Mouse (Mus musculus): ENCODE results near the gene Tpd52l1.

The Tpd52l1 gene

DNA sequence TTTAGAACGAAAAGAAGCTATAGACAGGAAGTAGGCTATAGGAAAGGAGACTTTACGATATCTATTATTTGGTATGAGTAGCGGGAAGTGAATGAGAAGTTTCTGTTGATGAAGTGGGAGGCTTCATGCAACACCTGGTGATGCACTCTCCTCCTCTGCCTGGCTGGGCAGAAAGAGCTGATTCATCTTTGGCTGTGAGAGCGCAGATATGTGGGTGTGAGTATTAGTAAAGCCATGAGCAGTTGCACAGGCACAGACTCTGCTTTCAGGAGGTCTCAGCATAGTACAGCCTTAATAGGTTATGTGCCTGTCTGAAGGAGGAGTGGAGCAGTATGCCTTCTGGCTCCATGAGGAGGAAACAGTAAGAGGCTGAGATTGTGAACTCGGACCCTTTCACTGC lies 109.3 kb downstream of the Tpd52l1 start:
- no peak for DNase-seq

DNA sequence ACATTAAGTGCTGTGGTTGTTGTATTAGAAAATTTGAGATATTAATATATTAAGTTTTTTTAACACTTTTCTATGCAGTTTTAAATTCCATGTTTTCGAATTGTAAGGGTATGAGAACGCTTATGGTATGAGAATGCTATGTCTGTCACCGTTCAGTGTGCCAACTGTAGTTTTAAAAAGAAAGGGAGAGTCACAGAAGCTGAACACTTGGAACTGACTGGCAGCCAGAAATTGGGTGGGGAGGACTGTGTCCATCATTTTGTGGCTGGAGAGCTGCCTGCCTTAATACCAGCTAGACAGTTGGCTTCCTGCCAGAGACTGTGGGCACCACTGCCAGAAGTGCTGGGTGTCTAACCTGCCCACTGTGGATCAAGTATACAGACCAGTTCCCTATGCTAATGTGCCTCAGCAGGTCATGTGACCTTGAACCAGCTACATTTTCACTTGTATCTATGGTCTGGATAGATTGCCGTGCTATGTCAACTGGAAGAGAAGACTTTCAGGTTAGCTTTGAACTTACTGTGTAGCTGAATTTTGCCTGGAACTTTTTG lies 114.5 kb downstream of the Tpd52l1 start:
- DNase-seq = peak in 1 of 2 experiments; percentile 22

DNA sequence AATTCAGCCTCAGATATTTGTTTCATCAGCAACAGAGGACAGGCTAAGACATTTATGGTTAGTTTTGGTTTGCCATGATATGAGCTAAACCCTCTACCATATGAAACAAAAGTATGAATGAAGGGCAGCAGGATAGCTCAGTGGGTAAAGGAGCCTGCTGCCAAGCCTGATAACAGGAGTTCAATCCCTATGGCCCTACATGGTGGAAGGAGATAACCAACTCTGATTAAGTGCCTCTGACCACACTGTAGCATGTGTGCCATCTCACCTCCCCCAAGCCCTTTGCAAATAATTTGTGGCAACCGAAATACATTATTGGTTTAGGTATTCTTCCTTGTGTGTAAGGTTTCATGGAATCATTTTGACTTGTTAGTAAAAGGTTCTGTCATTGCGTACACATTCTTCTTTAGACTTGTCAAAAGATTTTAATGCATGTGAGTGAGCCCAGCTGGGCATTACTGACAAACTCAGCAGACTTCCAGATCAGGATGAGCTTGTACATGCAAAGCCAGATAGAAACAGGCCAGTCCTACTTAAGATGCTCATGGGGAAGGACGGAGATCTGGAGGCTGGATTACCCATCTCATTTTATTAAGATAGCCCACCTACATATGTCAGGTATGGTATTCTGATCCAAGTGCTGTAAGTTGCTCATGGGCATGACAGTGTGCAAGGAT lies 115.3 kb downstream of the Tpd52l1 start:
- no peak for DNase-seq

DNA sequence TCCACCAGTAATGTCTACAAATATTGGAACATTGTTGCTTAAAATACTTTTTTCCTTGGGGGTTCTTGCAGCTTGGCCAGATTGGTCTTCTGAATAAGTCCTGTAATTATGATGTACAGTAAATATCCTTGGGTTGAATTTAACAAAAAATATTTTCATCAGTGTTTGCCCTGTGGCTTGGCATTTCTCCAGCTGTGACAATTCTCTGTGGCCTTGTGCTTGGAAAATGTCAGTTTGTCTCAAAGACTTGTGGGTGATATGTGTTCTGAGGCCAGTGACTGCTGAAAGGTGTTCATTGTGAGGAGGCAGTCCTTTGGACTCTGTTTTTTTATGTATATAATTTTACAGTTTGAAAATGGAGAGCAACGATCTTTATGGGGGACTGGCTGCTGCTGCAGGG lies 116.3 kb downstream of the Tpd52l1 start:
- DNase-seq = no peak

DNA sequence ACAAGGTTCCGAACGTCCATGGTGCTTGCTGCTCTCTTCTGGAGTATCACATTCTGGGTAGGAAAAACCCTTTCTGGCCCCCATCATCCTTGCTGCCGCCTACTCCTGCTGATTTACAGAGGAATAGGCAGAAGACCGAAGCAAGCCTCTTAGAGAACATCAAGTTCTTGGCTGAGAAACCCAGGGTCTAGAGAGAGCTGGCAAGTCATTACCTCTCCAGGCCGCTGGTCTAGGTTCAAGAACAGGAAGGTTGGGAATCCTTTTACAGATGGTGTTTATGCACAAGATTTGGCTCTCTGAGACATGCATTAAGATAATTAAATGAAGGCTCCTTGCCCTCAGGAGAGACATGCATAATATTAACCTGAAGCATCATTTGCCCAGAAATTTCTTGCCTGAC lies 127.3 kb downstream of the Tpd52l1 start:
- no peak for DNase-seq

DNA sequence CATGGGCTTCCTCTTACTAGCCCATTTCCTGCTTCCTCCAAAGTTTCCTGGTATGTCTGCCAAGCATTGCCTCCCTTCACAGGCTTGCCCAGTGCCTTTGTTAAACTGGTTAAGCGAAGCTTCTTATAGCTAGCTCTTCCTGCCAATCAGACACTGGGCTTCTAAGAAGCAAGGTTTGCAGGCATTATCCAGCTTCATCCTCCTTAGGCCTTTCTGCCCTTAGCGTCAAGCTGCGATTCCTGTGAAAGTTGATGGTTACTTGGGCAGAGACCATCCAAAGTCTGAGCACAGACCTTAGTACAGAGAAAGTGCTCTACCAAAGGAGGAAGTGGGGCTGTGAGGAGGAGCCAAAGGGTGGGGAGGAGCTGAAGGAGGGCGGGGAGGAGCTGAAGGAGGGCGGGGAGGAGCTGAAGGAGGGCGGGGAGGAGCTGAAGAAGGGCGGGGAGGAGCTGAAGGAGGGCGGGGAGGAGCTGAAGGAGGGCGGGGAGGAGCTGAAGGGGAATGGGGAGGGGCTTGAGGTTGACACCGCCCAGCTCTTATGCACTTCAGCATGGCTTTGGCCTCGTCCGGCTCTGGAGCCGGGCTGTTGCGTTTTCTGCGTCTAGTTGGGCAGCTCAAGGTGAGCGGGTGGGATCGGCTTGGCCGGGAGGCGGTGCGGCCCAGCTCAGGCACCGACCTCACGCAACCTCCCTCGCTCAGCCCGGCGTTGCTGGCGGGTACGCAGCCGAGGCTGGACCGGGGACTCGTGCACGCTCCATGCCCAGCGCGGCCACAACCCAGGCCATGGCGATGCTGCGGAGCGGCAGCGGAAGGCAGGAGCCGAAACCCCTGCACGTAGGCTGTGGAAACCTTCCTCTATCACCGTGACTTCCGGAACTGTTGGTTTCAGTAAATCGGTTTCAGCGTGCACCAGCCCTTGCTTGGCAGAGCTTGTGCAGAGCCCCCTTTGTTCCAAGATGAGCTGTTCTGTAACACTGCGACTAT lies 132.6 kb downstream of the Tpd52l1 start, which contains the start of gene Hddc2:
Gene Hddc2 (plus strand): TSS at position 519 of the 984 bp plus-strand sequence.
- DNase-seq = peak; percentile 82 to 83

DNA sequence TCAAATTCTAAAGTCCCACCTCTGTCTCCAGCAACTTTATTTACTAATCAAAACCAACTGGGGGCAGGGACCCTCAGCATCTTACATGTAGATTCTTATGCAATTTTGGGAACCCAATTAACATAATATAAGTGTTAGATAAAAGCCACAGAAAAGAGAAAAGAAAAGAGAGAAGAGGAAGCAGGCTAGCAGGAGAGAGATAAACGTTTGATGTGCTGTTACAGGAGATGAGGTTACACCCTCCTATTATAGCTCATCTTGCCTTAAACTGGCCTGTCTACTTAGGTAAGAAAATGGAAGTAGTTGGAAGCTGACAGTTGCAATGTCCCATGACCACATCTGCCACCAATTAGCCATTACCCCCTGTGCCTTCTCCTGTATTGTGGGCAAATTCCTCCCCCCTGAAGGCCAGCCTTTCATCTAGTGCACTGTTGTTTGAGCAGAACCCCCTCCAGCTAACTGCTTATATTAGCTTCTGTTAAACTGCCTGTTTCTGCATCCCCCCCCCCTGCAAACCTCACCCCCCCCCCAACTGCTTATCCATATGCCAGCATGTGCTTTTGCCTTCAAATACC lies 138.6 kb downstream of the Tpd52l1 start:
- no peak for DNase-seq

DNA sequence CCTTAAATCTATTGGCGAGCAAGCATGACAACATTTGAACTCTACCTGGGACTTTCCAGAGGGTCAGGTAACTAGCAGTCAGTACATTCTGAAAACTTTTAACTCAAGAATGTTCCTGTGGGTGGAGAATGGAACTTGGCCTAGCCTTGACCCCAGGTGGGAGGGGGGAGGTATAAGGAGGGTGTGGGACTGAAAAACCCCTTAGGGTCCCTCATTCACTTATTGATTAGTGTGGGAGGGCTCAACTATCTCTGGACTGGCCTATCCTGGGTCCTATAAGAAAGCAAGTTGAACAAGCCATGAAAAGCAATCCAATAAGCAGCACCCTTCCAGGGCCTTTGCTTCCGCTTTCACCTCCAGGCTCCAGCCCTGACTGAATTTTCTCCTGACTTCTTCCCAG lies 142.3 kb downstream of the Tpd52l1 start:
- no peak for DNase-seq

DNA sequence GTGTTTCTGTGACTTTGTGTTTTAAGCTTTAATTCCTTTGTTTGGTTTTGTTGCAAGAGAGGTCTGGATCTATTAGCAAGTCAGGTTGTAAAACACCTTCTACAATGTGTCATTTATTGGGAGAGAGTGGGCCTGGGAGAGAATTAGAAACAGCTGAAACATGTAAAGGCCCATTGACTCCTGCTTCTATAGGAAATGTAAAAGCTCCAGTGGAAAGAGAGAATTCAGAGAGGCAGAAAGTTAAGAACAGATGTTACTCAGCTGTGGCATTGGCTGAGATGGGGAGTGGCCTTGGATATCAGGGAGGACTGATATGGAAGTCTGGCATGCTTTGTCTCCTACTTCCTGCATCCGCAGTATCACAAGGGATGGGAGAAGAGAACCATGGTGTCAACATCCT lies 145.5 kb downstream of the Tpd52l1 start:
- DNase-seq = no peak

DNA sequence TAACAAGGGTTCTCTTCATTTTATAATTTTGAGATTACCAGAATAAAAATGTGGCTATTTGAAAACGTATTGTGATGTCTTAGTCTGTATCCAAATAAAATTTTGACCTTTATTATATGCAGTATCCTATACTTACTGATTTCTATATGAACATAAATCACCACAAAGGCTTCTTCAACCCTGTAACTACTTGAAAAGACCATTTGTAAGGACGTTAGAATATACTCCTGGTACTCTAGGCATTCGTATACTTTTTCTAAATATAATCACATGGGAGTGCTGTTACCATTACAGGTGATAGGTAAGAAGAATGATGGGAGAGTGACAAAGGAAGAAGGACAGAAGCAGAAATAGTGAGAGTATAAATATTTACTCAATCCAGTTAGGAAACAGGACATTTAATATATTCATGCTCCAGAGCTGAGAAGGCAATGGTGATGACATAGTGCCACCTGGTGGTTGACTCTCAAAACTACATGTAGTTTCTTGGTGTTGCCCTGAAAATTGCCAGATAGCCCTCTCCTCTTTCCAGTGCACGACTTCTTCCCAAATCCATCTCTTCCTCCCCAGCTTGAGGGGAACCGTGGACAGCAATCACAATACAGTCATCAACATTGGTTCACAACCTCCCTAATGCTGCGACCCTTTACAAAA lies 146.7 kb downstream of the Tpd52l1 start:
- DNase-seq = peak in 1 of 2 experiments; percentile 67

DNA sequence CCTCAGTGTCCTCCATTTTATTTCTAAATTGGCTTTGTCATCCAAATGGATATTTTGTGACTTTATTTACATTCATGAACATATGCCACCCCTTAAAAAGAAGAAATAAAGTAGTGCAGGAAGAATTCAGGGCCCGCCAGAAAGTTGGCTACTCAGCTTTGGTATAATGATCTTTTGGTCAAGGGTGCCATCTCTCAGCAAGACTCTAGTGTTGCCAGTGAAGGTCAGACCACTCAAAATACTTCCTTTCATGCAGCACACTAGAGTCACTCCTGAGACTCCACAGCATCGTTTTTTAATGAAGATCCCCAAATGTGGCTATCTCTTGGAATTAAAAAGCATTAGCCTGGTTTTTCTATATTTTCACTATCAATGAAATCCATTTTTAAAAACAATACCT lies 147.5 kb downstream of the Tpd52l1 start:
- DNase-seq = no peak

DNA sequence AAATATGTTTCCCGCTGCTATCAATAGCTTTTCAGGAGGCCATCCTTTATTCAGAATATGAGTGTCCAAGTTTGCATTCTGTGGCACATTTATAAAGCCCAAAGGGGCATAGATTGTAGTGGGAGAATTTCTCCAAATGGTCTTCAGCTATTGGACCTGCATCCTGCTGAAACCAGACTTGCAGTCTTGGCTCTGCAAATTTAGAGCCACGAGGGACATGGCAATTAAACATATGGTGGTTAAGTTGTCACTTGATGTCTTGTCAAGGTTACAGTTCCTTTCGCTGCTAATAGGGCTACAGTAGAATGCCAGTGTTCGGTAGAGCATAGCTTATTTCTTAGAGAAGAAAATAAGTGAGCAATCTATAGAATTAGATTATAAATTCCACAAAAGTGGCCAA lies 148.7 kb downstream of the Tpd52l1 start:
- DNase-seq = no peak

DNA sequence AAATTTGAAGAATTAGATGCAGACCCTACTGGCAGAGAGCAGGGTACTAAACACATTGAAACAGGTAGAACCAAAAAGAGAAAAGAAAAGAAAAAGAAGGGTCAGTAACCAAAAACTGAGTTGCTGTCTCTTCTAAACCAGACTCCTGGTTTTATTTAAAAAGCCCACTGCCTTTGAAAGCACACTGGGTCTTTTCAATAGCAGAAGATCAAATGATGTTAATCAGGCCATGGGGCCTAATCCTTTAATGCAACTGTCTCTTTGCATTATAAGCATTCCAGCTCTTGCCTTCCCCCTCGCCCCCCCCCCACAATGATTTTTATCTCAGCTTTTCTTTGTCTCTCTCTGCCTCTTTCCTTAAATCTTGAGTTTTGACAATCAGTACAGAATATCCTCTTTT lies 149.3 kb downstream of the Tpd52l1 start:
- DNase-seq = no peak

DNA sequence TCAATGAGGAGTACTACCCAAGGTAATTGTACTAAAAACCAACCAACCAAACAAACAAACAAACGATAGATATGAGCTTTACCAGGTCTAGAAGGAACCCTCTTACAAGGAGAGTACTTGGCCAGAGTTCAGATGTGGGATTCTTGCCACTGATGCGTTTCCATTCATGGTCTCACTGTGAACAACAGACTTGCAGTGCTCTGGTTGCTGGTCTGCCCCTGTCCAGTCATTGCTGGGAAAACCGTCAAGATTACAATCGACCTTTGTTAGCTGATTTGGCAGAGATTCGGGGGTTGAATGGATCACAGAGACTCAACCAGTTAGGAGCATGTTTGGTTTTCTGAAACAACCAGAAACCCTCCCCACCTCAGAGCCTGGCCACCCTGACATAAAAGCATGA lies 150.1 kb downstream of the Tpd52l1 start:
- DNase-seq = no peak

DNA sequence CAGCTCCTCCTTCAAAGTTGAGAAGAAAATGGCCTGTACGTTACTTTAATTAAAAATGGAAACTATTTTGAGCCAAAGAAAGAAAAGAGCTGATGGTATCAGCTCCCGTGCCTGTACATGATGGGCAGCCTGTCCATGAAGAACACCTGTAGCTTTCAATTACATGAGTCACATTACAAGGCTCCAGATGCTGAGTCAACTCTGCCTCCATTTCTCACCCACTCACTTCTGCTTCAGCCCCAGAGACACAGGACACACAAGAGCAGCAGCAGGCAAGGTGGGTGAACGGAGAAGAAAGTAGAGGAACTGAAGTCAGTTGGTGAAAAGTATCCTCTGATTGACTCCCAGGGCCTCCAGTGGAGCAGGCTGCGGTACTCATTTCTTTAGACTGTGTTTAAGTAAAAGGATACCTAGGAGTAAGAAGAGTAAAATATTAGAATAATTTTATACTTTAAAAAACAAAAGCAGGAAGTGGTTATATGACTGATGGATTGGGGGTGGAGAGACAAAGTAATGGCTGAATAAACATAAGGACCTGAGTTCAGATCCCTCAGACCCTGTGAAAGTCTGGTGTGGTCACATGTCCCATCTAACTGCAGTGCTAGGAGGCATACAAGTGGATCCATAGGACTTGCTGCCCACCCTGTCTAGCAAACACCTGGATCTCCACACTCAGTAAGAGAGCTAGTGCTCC lies 156.9 kb downstream of the Tpd52l1 start:
- no peak for DNase-seq

DNA sequence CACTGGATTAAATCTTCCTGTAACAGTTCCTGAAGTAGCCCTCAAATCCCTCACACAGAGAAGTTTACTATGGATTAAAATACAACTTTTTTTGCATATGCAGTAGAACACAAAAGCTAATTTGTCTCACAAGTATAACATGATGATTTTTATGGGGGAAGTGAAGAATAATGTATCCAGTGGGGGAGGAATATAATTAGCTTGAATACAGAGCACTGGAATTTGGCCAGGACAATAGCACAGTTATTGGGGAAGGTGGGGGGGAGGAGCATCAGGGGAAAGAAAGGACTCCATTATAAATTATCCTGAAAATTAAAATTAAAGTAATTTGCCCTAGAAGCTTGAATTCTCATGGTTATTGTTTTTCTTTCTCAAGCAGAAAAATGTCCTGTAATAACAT lies 158.0 kb downstream of the Tpd52l1 start:
- no peak for DNase-seq

Data from lung, postnatal 4 days (tissue).